Mouse (Mus musculus): ENCODE results near the gene Vps26b. TPM values are rescaled to one million over a fixed set of nuclear protein-coding genes. Genes with fewer than 3 reads are reported as not detected.

Vps26b gene
- 1.8 to 2.6 TPM (median 1.8 TPM) in 4 replicates for total RNA-seq (2023; ENCODE audit: inconsistent age)

GRCm38 (mm10) chr9:27029828-27030762 is at the start of gene Vps26b, which contains the start of gene Ncapd3:
Gene Vps26b, minus strand, starts transcription at chr9:27030065.
Gene Ncapd3, plus strand, starts transcription at chr9:27030175.

DNA sequence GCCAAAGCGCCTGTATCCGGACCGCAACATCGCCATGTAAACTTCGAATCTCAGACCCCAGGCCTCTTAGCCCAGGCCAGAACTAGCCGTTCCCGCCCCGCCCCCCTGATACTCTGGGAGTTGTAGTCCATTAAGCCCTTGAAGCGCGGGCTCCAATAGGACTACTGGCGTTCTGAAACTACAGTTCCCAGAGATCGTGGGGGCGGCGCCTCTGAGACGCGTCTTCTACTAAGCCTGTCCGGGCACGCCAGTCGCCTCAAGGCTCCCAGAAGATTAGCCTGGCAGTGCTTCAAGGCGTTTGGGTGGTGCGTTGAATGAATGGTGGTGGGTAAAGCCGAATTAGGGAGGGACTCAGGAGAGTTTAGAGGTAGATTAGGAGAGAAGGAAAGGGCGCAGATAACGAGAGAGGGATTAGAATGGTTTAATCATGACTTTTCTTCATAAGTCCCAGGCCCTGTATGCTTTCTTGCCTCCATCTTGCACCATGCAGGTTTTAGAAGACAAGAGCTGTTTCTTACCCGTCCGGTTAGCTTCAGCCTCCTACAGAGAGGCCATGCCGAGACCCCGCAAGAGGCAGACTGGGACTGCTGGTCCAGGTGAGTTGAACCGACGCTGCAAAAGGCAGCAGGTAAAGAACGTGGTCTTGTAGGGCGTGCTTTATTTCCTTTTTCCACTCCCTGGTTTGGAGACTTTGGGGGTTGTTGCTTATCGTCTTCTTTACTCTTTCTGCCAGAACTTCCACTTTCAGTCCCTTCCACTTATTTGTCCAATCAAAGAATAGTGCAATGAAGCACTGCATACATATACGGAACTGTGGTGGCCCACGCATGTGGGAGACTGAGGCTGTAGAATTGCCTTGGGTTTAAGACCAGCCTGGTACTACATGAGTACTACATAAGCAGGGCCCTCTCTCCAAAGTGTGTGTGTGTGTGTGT is 30.1 kb downstream of the Vps26b start, which contains the start of the genes Acad8 and Thyn1:
Gene Acad8, minus strand, starts transcription at position 106 of the 935 bp plus-strand sequence.
Gene Thyn1, plus strand, starts transcription at position 250 of the 935 bp plus-strand sequence.

Other genes starting within 250 kb of the Vps26b start
- gene Glb1l2, start 223.6 kb downstream of the Vps26b start, total RNA-seq (2023; ENCODE audit: inconsistent age), result not detected in 4 replicates
- gene Glb1l3, start 169.2 kb downstream of the Vps26b start, total RNA-seq (2023; ENCODE audit: inconsistent age), result not detected in 4 replicates
- gene Gm1110, start 107.0 kb downstream of the Vps26b start, total RNA-seq (2023; ENCODE audit: inconsistent age), result not detected in 4 replicates
- 5.1 to 8.4 TPM (median 7.3 TPM) in 4 replicates for gene Acad8, start 30.5 kb downstream of the Vps26b start, total RNA-seq (2023; ENCODE audit: inconsistent age)
- 7.2 to 12.1 TPM (median 8.5 TPM) in 4 replicates for gene Thyn1, start 30.4 kb downstream of the Vps26b start, total RNA-seq (2023; ENCODE audit: inconsistent age)
- gene Ncapd3, start 110 bp upstream of the Vps26b start, total RNA-seq (2023; ENCODE audit: inconsistent age), result 15.5 to 19.8 TPM (median 18.6 TPM) in 4 replicates
- not detected in 4 replicates for gene Jam3, start 125.4 kb upstream of the Vps26b start, total RNA-seq (2023; ENCODE audit: inconsistent age)